Mouse (Mus musculus): ENCODE results near the gene Cbr3. TPM values are rescaled to one million over a fixed set of nuclear protein-coding genes. Genes with fewer than 3 reads are reported as not detected.

Gene Cbr3
- polyA plus RNA-seq, 1 experiment, result not detected

DNA sequence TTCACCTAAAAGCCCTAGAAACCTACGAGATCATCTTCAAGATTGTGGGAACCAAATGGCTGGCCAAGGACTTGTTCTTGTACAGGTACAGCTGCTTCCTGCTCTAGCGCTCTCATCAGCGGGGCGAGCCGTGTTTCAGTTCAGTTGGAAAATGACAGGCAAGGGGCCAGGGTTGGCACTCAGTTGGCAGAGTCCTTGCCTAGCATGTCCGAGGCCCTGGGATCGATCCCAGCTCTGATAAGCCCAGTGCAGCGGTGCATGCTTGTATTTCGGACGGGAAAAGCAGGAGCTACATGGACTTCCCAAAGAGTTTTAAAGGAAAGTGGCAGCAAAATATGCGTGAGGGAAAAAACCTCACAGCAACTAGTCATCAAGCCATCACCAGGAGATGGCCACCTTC is 56.2 kb downstream of the Cbr3 start:
- no peaks in the 10 kb centered on the region for H3K27me3 ChIP-seq (ENCODE audit: control insufficient read depth)
- no peak overlapping the region for H3K4me3 ChIP-seq (replicated peaks)
- TF ChIP-seq GATA1 (IDR thresholded peaks at IDR 0.05; ENCODE audit: low read length) (no peak), TAL1 (IDR thresholded peaks at IDR 0.05; ENCODE audit: low read length) (no peak)
- H3K9me3 ChIP-seq (ENCODE audit: control insufficient read depth, low read length), result no peaks in the 10 kb centered on the region
- H3K36me3 ChIP-seq (ENCODE audit: control insufficient read depth), result peaks cover 75% of the 10 kb centered on the region
- H3K4me1 ChIP-seq (ENCODE audit: control insufficient read depth), result peaks cover 32% of the 10 kb centered on the region

Other genes with a start within 250 kb of the Cbr3 start
- 0.11 and 0.45 TPM in 2 replicates for gene Setd4, start 79.2 kb upstream of the Cbr3 start, polyA plus RNA-seq (2012)
- gene Cbr1, start 77.4 kb upstream of the Cbr3 start, polyA plus RNA-seq (2012), result 4.5 and 5.4 TPM in 2 replicates
- gene Gm5678, start 55.1 kb upstream of the Cbr3 start, polyA plus RNA-seq (2012), result not detected in 2 replicates
- 2.8 and 3.1 TPM in 2 replicates for gene Dop1b, start 28.7 kb downstream of the Cbr3 start, polyA plus RNA-seq (2012)
- gene Morc3, start 148.9 kb downstream of the Cbr3 start, polyA plus RNA-seq (2012), result 0.24 and 1.2 TPM in 2 replicates
- gene Chaf1b, start 200.7 kb downstream of the Cbr3 start, polyA plus RNA-seq (2012), result 19.8 and 21.6 TPM in 2 replicates